Mouse (Mus musculus) MEL (cell line): ENCODE results near the gene Fscn3. TPM values are rescaled to one million over a fixed set of nuclear protein-coding genes. Genes with fewer than 3 reads are reported as not detected.

Experiments used
- DNase-seq: peaks from one replicate; pipeline ENCODE4 v3.0.0; 2011; ENCODE audit warnings: low read depth, low spot score
- H3K27ac ChIP-seq: 2 replicates; pipeline ENCODE4 v1.5.1; 2012; ENCODE audit warnings: low read depth, mild to moderate bottlenecking, control low read depth, low read length, moderate library complexity; ENCODE audit not compliant: control insufficient read depth
- H3K27me3 ChIP-seq, 2 experiments: fragments of 150-350 bp in 1 of 2; sonication (generic) in 1 of 2; 2 replicates each; pipeline ENCODE4 v1.6.1; 2012; ENCODE audit warnings: low read length in 2 of 2, mild to moderate bottlenecking in 2 of 2, improper control_type of control experiment in 1 of 2, moderate library complexity in 1 of 2; ENCODE audit not compliant: insufficient read depth in 2 of 2, control insufficient read depth in 1 of 2
- H3K36me3 ChIP-seq, 2 experiments: 2 replicates each; pipeline ENCODE4 v1.6.1; 2012 to 2014; ENCODE audit warnings: low read length in 2 of 2, improper control_type of control experiment in 1 of 2, inconsistent platforms in 1 of 2, mild to moderate bottlenecking in 1 of 2; ENCODE audit not compliant: insufficient read depth in 2 of 2, control insufficient read depth in 1 of 2
- H3K4me1 ChIP-seq, 2 experiments: fragments of 150-350 bp in 1 of 2; sonication (generic) in 1 of 2; 2 replicates each; pipeline ENCODE4 v1.6.1; 2012; ENCODE audit warnings: low read length in 2 of 2, improper control_type of control experiment in 1 of 2, mild to moderate bottlenecking in 1 of 2; ENCODE audit not compliant: insufficient read depth in 2 of 2, control insufficient read depth in 1 of 2
- H3K4me3 ChIP-seq, 2 experiments: fragments of 150-350 bp in 1 of 2; sonication (generic) in 1 of 2; 2 replicates each; pipeline ENCODE4 v1.5.1; 2012; ENCODE audit warnings: low read depth in 2 of 2, low read length in 2 of 2, mild to moderate bottlenecking in 2 of 2, moderate library complexity in 2 of 2, control low read depth in 1 of 2, improper control_type of control experiment in 1 of 2; ENCODE audit not compliant: control insufficient read depth in 1 of 2, insufficient read depth in 1 of 2
- H3K79me2 ChIP-seq: 2 replicates; pipeline ENCODE4 v1.6.1; 2012; ENCODE audit warnings: mild to moderate bottlenecking, low read length, moderate library complexity; ENCODE audit not compliant: control insufficient read depth, poor library complexity, insufficient read depth
- H3K9ac ChIP-seq: 2 replicates; pipeline ENCODE4 v1.6.1; 2012; ENCODE audit warnings: low read depth, mild to moderate bottlenecking, control low read depth, low read length, moderate library complexity; ENCODE audit not compliant: control insufficient read depth, poor library complexity, severe bottlenecking
- H3K9me3 ChIP-seq: fragments of 150-350 bp; sonication (generic); replicated peaks from 2 replicates; pipeline ENCODE4 v1.6.1; 2012; ENCODE audit warnings: mild to moderate bottlenecking, low read length, improper control_type of control experiment, moderate library complexity; ENCODE audit not compliant: insufficient read depth
- BHLHE40 ChIP-seq: IDR thresholded peaks from 2 replicates; pipeline ENCODE4 v1.6.1; 2012; ENCODE audit warnings: low read depth, mild to moderate bottlenecking, inconsistent platforms, low read length, improper control_type of control experiment, borderline replicate concordance
- CHD1 ChIP-seq: IDR thresholded peaks from 2 replicates; pipeline ENCODE4 v1.6.1; 2012; ENCODE audit warnings: low read depth, mild to moderate bottlenecking, inconsistent platforms, low read length, improper control_type of control experiment
- CTCF ChIP-seq, 3 experiments: IDR thresholded peaks in 2 of 3; conservative IDR thresholded peaks in 1 of 3; 2 replicates each; pipeline ENCODE4 v1.5.1; 2011 to 2012; ENCODE audit warnings: low read length in 3 of 3, low read depth in 2 of 3, mild to moderate bottlenecking in 2 of 3, improper control_type of control experiment in 1 of 3, inconsistent platforms in 1 of 3, mixed read lengths in 1 of 3, moderate library complexity in 1 of 3; ENCODE audit not compliant: control insufficient read depth in 1 of 3, insufficient read depth in 1 of 3, poor library complexity in 1 of 3, severe bottlenecking in 1 of 3
- E2F4 ChIP-seq: IDR thresholded peaks from 2 replicates; pipeline ENCODE4 v1.6.1; 2011; ENCODE audit warnings: low read depth, low read length, improper control_type of control experiment, borderline replicate concordance
- ELF1 ChIP-seq: IDR thresholded peaks from 2 replicates; pipeline ENCODE4 v1.6.1; 2014; ENCODE audit warnings: low read depth, mild to moderate bottlenecking, inconsistent platforms, low read length, improper control_type of control experiment, moderate library complexity
- EP300 ChIP-seq, 2 experiments: IDR thresholded peaks; 2 replicates each; pipeline ENCODE4 v1.6.1; 2011; ENCODE audit warnings: improper control_type of control experiment in 2 of 2, low read length in 2 of 2, low read depth in 1 of 2, mild to moderate bottlenecking in 1 of 2
- ETS1 ChIP-seq: IDR thresholded peaks from 2 replicates; pipeline ENCODE4 v1.6.1; 2012; ENCODE audit warnings: low read depth, mild to moderate bottlenecking, inconsistent platforms, low read length, improper control_type of control experiment, moderate library complexity
- GABPA ChIP-seq: IDR thresholded peaks from 2 replicates; pipeline ENCODE4 v1.6.1; 2012; ENCODE audit warnings: low read depth, mild to moderate bottlenecking, inconsistent platforms, low read length, improper control_type of control experiment, moderate library complexity
- KAT2A ChIP-seq: conservative IDR thresholded peaks from 2 replicates; pipeline ENCODE4 v1.6.1; 2012; ENCODE audit warnings: low read depth, low read length, improper control_type of control experiment, inconsistent platforms
- MAX ChIP-seq: IDR thresholded peaks from 2 replicates; pipeline ENCODE4 v1.6.1; 2011; ENCODE audit warnings: low read length, improper control_type of control experiment
- MYB ChIP-seq: IDR thresholded peaks from 2 replicates; pipeline ENCODE4 v1.6.1; 2011; ENCODE audit warnings: mild to moderate bottlenecking, low read depth, low read length, improper control_type of control experiment
- MYC ChIP-seq: IDR thresholded peaks from 2 replicates; pipeline ENCODE4 v1.6.1; 2011; ENCODE audit warnings: low read depth, mild to moderate bottlenecking, low read length, improper control_type of control experiment, moderate library complexity
- NELFE ChIP-seq: IDR thresholded peaks from 2 replicates; pipeline ENCODE4 v1.6.1; 2011; ENCODE audit warnings: low read depth, low read length, improper control_type of control experiment
- NRF1 ChIP-seq: IDR thresholded peaks from 2 replicates; pipeline ENCODE4 v1.6.1; 2014; ENCODE audit warnings: low read depth, mild to moderate bottlenecking, inconsistent platforms, low read length, improper control_type of control experiment, moderate library complexity; ENCODE audit not compliant: poor library complexity, insufficient read depth, severe bottlenecking
- POLR2AphosphoS2 ChIP-seq: IDR thresholded peaks from 2 replicates; pipeline ENCODE4 v1.6.1; 2011; ENCODE audit warnings: low read length, improper control_type of control experiment
- POLR2AphosphoS5 ChIP-seq: IDR thresholded peaks from 2 replicates; pipeline ENCODE4 v1.6.1; 2012; ENCODE audit warnings: low read depth, borderline replicate concordance, mild to moderate bottlenecking, inconsistent platforms, low read length, moderate library complexity, mixed read lengths
- RAD21 ChIP-seq: IDR thresholded peaks from 2 replicates; pipeline ENCODE4 v1.6.1; 2011; ENCODE audit warnings: mild to moderate bottlenecking, low read depth, low read length, improper control_type of control experiment
- RCOR1 ChIP-seq: IDR thresholded peaks from 2 replicates; pipeline ENCODE4 v1.6.1; 2012; ENCODE audit warnings: low read depth, mild to moderate bottlenecking, inconsistent platforms, low read length, improper control_type of control experiment
- SIN3A ChIP-seq: IDR thresholded peaks from 2 replicates; pipeline ENCODE4 v1.6.1; 2012; ENCODE audit warnings: low read length, improper control_type of control experiment, inconsistent platforms
- SMC3 ChIP-seq: IDR thresholded peaks from 2 replicates; pipeline ENCODE4 v1.6.1; 2011; ENCODE audit warnings: low read depth, low read length, improper control_type of control experiment
- TAL1 ChIP-seq: IDR thresholded peaks from 2 replicates; pipeline ENCODE4 v1.6.1; 2012; ENCODE audit warnings: mild to moderate bottlenecking, inconsistent platforms, low read length, moderate library complexity, mixed read lengths
- TBP ChIP-seq: IDR thresholded peaks from 2 replicates; pipeline ENCODE4 v1.8.0; 2011; ENCODE audit warnings: low read depth, low read length, improper control_type of control experiment
- TCF12 ChIP-seq: IDR thresholded peaks from 2 replicates; pipeline ENCODE4 v1.6.1; 2014; ENCODE audit warnings: low read depth, mild to moderate bottlenecking, inconsistent platforms, low read length, improper control_type of control experiment, moderate library complexity
- UBTF ChIP-seq: IDR thresholded peaks from 2 replicates; pipeline ENCODE4 v1.6.1; 2012; ENCODE audit warnings: low read depth, mild to moderate bottlenecking, inconsistent platforms, low read length, improper control_type of control experiment, moderate library complexity, borderline replicate concordance; ENCODE audit not compliant: insufficient read depth
- USF1 ChIP-seq: IDR thresholded peaks from 2 replicates; pipeline ENCODE4 v1.6.1; 2014; ENCODE audit warnings: low read depth, mild to moderate bottlenecking, inconsistent platforms, low read length, improper control_type of control experiment, moderate library complexity
- USF2 ChIP-seq, 2 experiments: IDR thresholded peaks; 2 replicates each; pipeline ENCODE4 v1.6.1; 2011 to 2012; ENCODE audit warnings: improper control_type of control experiment in 2 of 2, low read length in 2 of 2, borderline replicate concordance in 1 of 2, inconsistent platforms in 1 of 2, low read depth in 1 of 2, mild to moderate bottlenecking in 1 of 2; ENCODE audit not compliant: insufficient read depth in 1 of 2
- ZC3H11A ChIP-seq: IDR thresholded peaks from 2 replicates; pipeline ENCODE4 v1.6.1; 2012; ENCODE audit warnings: low read depth, mild to moderate bottlenecking, inconsistent platforms, low read length, improper control_type of control experiment
- ZKSCAN1 ChIP-seq: IDR thresholded peaks from 2 replicates; pipeline ENCODE4 v1.6.1; 2012; ENCODE audit warnings: low read depth, mild to moderate bottlenecking, inconsistent platforms, low read length, improper control_type of control experiment, moderate library complexity
- ZNF384 ChIP-seq: IDR thresholded peaks from 2 replicates; pipeline ENCODE4 v1.6.1; 2012; ENCODE audit warnings: low read depth, mild to moderate bottlenecking, inconsistent platforms, low read length, improper control_type of control experiment
- polyA plus RNA-seq, 2 experiments: library from polyadenylated mRNA; stranded (reverse) in 1 of 2; unstranded in 1 of 2; fragments of >175 nt in 1 of 2; fragments of >200 nt in 1 of 2; gene quantifications; 2 replicates each; pipeline versions ENCODE4 v1.2.1 to v1.2.4; 2012; ENCODE audit warnings: low replicate concordance in 2 of 2, low read depth in 1 of 2; ENCODE audit not compliant: insufficient read length in 2 of 2, insufficient read depth in 1 of 2, missing spikeins in 1 of 2
- total RNA-seq: library from RNA; depleted of rRNA; stranded (reverse); fragments of 300-350 nt; gene quantifications from 2 replicates; pipeline ENCODE4 v1.2.3, GENCODE M21; 2012; rRNA removed

The Fscn3 gene
- total RNA-seq (not detected in 2 replicates), polyA plus RNA-seq (not detected)

DNA sequence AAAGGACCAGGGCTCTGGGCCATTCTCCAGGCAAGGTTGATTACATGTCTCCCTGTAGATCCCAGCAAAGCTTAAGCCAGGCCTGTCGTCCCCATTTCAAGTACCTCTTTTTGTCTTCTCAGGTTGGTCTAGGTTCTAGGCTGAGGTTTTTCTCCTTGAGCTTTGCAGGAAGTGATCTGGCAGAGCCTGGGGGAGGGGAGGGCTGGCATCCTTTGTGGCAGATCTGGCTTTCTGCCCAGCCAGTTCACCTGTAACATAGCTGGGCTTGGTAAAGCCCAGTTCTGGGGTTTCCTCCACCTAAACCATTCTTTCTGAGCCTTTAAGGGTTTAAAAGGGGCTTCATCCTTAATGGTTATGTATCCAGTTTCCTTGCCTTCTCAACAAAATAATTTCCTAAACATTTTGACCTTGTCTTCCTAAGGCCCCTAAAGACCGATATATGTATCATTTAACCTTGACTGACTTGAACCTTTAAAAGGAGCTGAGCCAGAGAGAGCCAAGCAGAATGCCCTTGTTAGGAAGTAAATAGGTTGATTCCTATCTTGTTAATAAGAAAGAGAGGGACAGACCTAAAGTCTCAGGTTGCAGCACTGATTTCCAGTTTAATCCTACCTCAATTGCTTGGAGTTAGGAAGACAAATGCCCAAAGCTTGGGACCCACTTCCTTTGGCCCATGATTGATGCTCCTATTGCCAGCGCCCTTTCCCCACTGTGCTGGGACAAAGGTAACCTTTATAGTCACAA, at the start of gene Fscn3:
Gene Fscn3 (plus strand): TSS at position 694 of the 744 bp plus-strand sequence.
- Histone ChIP-seq H3K4me3 (no peak within 1 kb of the TSS), H3K9ac (no peak within 1 kb of the TSS), H3K79me2 (peaks cover 2% of the 10 kb centered on the region), H3K9me3 (no peaks in the 10 kb centered on the region), H3K36me3 (peaks cover 0 to 10% of the 10 kb centered on the region in 2 experiments; a peak in 2 of 4 replicates), H3K27ac (no peak within 1 kb of the TSS), H3K27me3 (no peaks in the 10 kb centered on the region), H3K4me1 (peaks cover 0 to 15% of the 10 kb centered on the region in 2 experiments)
- no peak for DNase-seq
- TF ChIP-seq TCF12 (no peak), TBP (no peak), MAX (no peak), NELFE (no peak), ELF1 (no peak), USF2 (IDR thresholded peaks at IDR 0.05; ENCODE audit: borderline replicate concordance in 1 of 2, insufficient read depth in 1 of 2, low read depth in 1 of 2, low read length in 2 of 2) (no peak), USF1 (no peak), KAT2A (no peak)

DNA sequence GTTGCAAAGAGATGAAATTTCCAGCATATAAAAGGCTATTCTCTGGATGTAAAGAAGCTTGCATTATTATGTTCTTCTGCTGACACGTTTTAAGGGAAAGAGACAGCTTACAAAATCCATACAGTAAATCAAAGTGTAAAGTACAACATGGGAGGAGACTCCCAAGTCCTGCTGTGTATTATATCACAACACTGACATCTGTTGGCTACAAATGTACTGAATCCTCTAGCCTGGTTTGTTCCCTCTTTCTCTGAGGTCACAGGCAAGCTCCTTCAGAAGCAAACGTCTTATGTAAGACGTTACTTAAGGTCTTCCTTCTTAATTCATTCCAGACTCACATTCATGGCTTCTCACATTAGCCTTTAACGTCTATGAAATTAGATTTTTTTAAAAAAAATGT, 45.6 kb upstream of the Fscn3 start:
- H3K9me3 ChIP-seq = no peaks in the 10 kb centered on the region
- no peak overlapping the region for H3K4me3 ChIP-seq
- no peaks in the 10 kb centered on the region for H3K27me3 ChIP-seq
- H3K9ac ChIP-seq = no peak overlapping the region
- no peaks in the 10 kb centered on the region for H3K36me3 ChIP-seq
- H3K79me2 ChIP-seq = no peaks in the 10 kb centered on the region
- H3K4me1 ChIP-seq = no peaks in the 10 kb centered on the region
- DNase-seq = peak; percentile 31
- H3K27ac ChIP-seq = no peak overlapping the region
- TF ChIP-seq EP300 (IDR thresholded peaks at IDR 0.05; ENCODE audit: low read depth in 1 of 2, low read length in 2 of 2) (no peak), TCF12 (no peak), BHLHE40 (no peak), E2F4 (no peak), KAT2A (no peak), ZKSCAN1 (no peak), MYB (no peak), CTCF (IDR thresholded peaks at IDR 0.05 in 2 of 3, conservative IDR thresholded peaks at IDR 0.05 in 1 of 3; ENCODE audit: control insufficient read depth in 1 of 3, insufficient read depth in 1 of 3, low read depth in 2 of 3, low read length in 3 of 3, poor library complexity in 1 of 3, severe bottlenecking in 1 of 3) (peak in 1 of 3 experiments; percentile 43; a peak in 2 of 6 replicates), POLR2AphosphoS5 (no peak), SMC3 (peak; percentile 49; the same call in 1 of the 2 replicates), RAD21 (peak; percentile 62), CHD1 (no peak), MYC (no peak), GABPA (no peak), TAL1 (no peak), NRF1 (no peak), UBTF (no peak), ZC3H11A (no peak; the same call in 1 of the 2 replicates), SIN3A (no peak), ETS1 (no peak), ZNF384 (no peak), TBP (no peak), USF2 (IDR thresholded peaks at IDR 0.05; ENCODE audit: borderline replicate concordance in 1 of 2, insufficient read depth in 1 of 2, low read depth in 1 of 2, low read length in 2 of 2) (no peak), RCOR1 (no peak), ELF1 (no peak), POLR2AphosphoS2 (no peak)
